Mouse (Mus musculus) small intestine, adult 2 months (tissue): Measurements from ENCODE around the gene 9930022D16Rik. TPM values are rescaled to one million over a fixed set of nuclear protein-coding genes. Genes with fewer than 3 reads are reported as not detected.

Experiments used
- H3K27ac ChIP-seq: fragments of 200-500 bp; 2 replicates; pipeline ENCODE4 v1.5.1; 2012; ENCODE audit warnings: low read depth, low read length, control low read depth, inconsistent platforms; ENCODE audit not compliant: insufficient read depth
- H3K27me3 ChIP-seq: fragments of 200-500 bp; 2 replicates; pipeline ENCODE4 v1.6.1; 2012; ENCODE audit warnings: mild to moderate bottlenecking, moderate library complexity, low read length, inconsistent platforms; ENCODE audit not compliant: control insufficient read depth, insufficient read depth
- H3K36me3 ChIP-seq: fragments of 200-500 bp; 2 replicates; pipeline ENCODE4 v1.6.1; 2012; ENCODE audit warnings: mild to moderate bottlenecking, low read length, control low read depth, inconsistent platforms; ENCODE audit not compliant: control insufficient read depth, insufficient read depth
- H3K4me1 ChIP-seq: fragments of 200-500 bp; 2 replicates; pipeline ENCODE4 v1.6.1; 2012; ENCODE audit warnings: low read length, inconsistent platforms, mixed read lengths; ENCODE audit not compliant: control insufficient read depth, insufficient read depth, insufficient read length
- H3K4me3 ChIP-seq: fragments of 200-500 bp; 2 replicates; pipeline ENCODE4 v1.5.1; 2012; ENCODE audit warnings: low read depth, mild to moderate bottlenecking, control low read depth, inconsistent platforms, low read length, moderate library complexity
- CTCF ChIP-seq: fragments of 200-500 bp; IDR thresholded peaks from 2 replicates; pipeline ENCODE4 v1.5.1; 2012; ENCODE audit warnings: low read depth, mild to moderate bottlenecking, control low read depth, inconsistent platforms, low read length, moderate library complexity, mixed read lengths; ENCODE audit not compliant: insufficient replicate concordance, insufficient read length; ENCODE audit errors: extremely low read depth
- POLR2A ChIP-seq: fragments of 200-500 bp; IDR thresholded peaks from 2 replicates; pipeline ENCODE4 v1.6.1; 2012; ENCODE audit warnings: low read depth, mild to moderate bottlenecking, control low read depth, inconsistent platforms, low read length, moderate library complexity
- WGBS: fragments of 180-500 bp; shearing (Covaris S2); methylation state at CpG from one replicate; pipeline ENCODE4 v1.1.7; 2018; 5-methylcytosine and 5-hydroxymethylcytosine counted together
- polyA plus RNA-seq: library from polyadenylated mRNA; depleted of rRNA; stranded (reverse); fragments of >200 nt; gene quantifications from 2 replicates; pipeline ENCODE4 v1.2.3, GENCODE M21; 2012

The 9930022D16Rik gene
- polyA plus RNA-seq, 1 experiment = not detected

DNA sequence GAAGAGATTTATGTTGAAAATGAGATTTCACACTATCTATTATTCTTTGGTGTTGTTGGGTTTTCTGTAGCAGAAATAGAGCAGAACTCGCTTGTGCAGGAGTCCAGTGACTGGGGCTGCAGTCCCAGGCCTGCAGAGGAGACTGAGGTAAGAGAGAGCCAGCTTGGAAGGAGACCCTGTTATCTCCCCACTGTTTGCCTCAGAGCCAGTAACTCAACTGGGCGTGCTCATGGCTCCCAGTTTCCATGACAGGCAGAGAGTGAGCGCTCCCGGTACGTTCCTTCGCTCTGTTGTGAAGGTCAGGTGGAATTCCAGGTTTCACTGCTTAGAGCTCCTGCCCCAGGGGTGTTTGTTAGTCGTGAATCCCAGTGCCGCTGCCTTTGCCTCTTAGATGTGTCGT is 21.1 kb upstream of the 9930022D16Rik start:
- no peak overlapping the region for H3K4me3 ChIP-seq
- H3K4me1 ChIP-seq = no peaks in the 10 kb centered on the region; the same call in 1 of the 2 replicates
- TF ChIP-seq CTCF (no peak), POLR2A (no peak)
- peaks cover 40% of the 10 kb centered on the region for H3K36me3 ChIP-seq
- H3K27me3 ChIP-seq = no peaks in the 10 kb centered on the region
- H3K27ac ChIP-seq = no peak overlapping the region
- 85% methylated on average over 9 of the region's 9 CpGs for WGBS

DNA sequence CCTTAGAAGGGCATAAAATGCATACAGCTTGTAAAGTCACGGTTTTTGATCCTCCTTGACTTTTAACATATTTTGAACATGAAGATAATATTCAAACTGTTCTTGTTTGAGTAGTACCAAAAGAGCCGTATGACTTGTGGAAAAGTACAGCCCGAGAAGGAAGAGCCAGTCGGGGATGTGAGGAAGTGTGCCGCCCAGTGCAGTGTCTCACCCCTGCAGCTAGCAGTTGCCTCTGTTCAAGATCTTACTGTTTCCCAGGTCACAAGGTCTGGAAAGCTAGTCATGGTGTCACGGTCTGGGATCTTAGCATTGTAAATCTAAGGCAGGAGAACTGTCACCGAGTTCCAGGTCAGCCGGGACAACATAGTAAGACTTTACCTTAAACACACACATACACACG is 19.0 kb upstream of the 9930022D16Rik start:
- no peak overlapping the region for H3K4me3 ChIP-seq
- H3K36me3 ChIP-seq = peaks cover 53% of the 10 kb centered on the region
- 89% methylated on average over 9 of the region's 9 CpGs for WGBS
- H3K27ac ChIP-seq = no peak overlapping the region
- TF ChIP-seq CTCF (no peak), POLR2A (no peak)
- H3K27me3 ChIP-seq = no peaks in the 10 kb centered on the region
- H3K4me1 ChIP-seq = no peaks in the 10 kb centered on the region; the same call in 1 of the 2 replicates

DNA sequence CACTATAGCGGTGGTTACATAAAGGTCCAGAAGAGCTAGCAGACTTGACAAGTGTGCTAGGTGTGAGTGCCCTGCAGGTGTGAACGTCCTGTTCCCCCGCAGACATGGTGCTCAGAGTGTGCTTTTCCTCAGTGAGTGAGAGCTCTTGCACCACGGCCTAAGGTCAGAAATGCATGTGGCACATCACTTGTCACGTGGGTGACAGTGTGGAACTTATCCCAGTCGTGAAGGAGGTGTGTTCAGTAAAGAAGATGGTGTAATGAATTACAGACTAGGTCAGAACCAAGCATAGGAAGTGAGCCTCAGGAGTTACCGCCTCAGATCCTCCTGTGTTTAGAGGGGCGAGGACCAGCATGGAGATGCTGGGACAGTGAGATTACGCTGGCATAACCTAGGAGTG is 18.4 kb upstream of the 9930022D16Rik start:
- H3K36me3 ChIP-seq = peaks cover 55% of the 10 kb centered on the region
- no peaks in the 10 kb centered on the region for H3K27me3 ChIP-seq
- H3K27ac ChIP-seq = no peak overlapping the region
- H3K4me3 ChIP-seq = no peak overlapping the region
- H3K4me1 ChIP-seq = no peaks in the 10 kb centered on the region; the same call in 1 of the 2 replicates
- TF ChIP-seq POLR2A (no peak), CTCF (no peak)
- WGBS = 88% methylated on average over 9 of the region's 9 CpGs

DNA sequence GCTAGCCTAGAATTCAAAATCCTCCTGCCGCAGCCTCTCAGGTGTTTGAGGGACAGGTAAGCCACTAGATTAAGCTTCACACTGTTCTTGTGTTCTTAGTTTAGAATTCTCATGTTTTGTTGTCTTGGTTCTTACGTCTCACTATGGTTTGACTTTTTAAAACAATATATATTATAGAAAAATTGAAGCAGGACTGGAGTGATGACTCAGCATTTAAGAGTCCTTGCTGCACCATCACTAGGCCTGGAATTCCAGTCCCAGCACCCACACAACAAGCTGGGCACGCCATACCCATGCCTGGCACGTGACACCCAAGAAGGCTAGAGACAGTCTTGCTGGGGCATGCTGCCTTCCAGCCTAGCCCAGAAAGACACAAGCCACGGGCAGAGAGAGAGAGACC is 7.3 kb upstream of the 9930022D16Rik start:
- WGBS = 90% methylated on average over 5 of the region's 5 CpGs
- Histone ChIP-seq H3K4me3 (no peak overlapping the region), H3K4me1 (no peaks in the 10 kb centered on the region), H3K36me3 (peaks cover 1% of the 10 kb centered on the region; the same call in 1 of the 2 replicates), H3K27ac (no peak overlapping the region), H3K27me3 (no peaks in the 10 kb centered on the region)
- TF ChIP-seq CTCF (no peak), POLR2A (no peak)

DNA sequence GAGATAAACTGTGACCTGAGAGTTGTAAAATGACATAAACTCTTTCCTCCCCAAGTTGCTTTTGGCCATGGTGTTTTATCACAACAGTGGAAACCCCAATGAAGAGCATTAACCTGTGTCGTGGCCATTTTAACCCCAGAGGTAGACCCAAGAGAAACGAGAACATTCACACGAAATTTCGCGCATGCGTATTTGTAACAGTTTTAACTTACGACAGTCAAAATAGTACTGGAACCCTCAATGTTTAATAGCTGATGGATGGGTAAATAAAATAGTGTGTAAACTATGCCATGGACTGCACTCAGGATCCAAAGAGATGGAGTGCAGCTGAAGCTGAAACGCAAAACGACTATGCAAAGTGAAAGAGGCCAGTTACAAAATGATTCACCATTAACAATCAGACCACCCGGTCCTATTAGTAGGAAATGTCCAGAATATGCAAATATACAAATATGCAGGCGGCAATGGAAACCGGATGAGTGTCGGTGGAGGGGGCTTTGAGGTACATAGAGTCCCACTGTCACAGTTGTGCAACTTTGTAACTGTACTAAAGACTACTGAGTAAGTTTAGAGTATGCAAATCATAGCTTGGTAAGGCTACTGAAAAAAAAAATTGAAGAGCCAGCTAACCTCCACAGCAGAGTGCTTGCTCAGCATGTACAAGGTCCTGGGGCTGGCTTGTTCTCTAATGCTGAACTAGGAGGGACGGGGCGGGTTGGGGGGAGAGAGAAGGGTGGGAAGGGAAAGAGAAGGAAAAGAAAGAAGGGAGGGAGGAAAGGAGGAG is 3.3 kb upstream of the 9930022D16Rik start:
- TF ChIP-seq POLR2A (no peak), CTCF (no peak)
- 80% methylated on average over 15 of the region's 15 CpGs for WGBS
- H3K4me3 ChIP-seq = no peak overlapping the region
- no peaks in the 10 kb centered on the region for H3K36me3 ChIP-seq
- no peak overlapping the region for H3K27ac ChIP-seq
- no peaks in the 10 kb centered on the region; the same call in 1 of the 2 replicates for H3K4me1 ChIP-seq
- no peaks in the 10 kb centered on the region for H3K27me3 ChIP-seq

DNA sequence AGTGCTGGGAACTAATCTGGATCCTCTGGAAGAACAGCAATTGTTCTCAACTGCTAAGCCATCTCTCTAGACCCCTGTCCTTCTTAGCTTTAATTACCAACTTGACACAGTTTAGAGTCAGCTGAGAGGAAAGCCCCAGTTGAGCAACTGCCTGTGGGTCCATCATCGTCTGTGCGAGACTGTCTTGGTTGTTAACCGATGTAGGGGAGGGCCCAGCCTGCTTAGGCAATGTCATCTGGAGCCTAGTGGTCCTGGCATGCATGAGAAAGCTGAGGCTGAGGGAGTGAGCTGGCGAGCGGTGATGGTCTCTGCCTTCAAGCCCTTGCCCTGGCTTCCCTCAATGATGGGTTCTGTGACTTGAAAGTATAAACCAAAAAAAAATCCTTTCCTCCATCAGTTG is 1.1 kb downstream of the 9930022D16Rik start:
- Histone ChIP-seq H3K4me3 (no peak overlapping the region), H3K36me3 (no peaks in the 10 kb centered on the region), H3K27me3 (no peaks in the 10 kb centered on the region), H3K4me1 (peaks cover 4% of the 10 kb centered on the region), H3K27ac (no peak overlapping the region)
- no peak for TF ChIP-seq CTCF
- no peak for TF ChIP-seq POLR2A
- 86% methylated on average over 5 of the region's 5 CpGs for WGBS

DNA sequence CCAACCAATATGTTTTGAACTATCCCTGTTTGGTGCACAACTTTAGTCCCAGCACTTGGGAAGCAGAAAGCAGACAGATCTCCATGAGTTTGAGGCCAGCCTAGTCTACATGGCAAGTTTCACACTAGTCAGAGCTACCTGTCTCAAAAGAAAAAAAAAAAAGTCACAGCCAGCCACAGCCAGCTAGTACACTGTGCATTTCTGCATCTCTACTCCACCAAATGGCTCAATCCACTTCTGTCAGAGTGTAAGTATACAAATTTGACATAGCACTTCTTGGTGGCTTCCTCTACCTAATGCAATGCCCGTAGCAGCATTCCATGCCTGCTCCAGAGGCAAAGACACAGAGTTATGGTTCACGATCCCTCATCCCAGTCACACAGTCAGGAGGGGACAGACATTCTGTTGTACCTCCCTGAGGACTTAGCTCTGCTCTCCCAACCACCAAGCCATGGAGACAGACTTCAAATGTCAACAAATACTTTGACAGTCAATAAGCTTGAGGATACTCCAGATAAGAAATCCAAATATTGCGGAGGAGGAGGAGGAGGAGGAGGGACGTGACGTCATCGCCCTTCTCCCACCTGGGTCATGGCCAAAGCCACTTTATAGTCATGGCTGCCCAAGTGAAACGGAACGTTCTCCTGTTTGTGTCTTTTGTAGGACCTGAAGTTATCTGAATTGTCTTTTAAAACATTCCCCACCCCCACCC is 3.1 kb downstream of the 9930022D16Rik start:
- WGBS = 29% methylated on average over 8 of the region's 8 CpGs
- peaks cover 4% of the 10 kb centered on the region for H3K4me1 ChIP-seq
- no peaks in the 10 kb centered on the region for H3K36me3 ChIP-seq
- no peak overlapping the region for H3K4me3 ChIP-seq
- H3K27ac ChIP-seq = no peak overlapping the region
- TF ChIP-seq CTCF = no peak
- TF ChIP-seq POLR2A = no peak
- H3K27me3 ChIP-seq = no peaks in the 10 kb centered on the region

DNA sequence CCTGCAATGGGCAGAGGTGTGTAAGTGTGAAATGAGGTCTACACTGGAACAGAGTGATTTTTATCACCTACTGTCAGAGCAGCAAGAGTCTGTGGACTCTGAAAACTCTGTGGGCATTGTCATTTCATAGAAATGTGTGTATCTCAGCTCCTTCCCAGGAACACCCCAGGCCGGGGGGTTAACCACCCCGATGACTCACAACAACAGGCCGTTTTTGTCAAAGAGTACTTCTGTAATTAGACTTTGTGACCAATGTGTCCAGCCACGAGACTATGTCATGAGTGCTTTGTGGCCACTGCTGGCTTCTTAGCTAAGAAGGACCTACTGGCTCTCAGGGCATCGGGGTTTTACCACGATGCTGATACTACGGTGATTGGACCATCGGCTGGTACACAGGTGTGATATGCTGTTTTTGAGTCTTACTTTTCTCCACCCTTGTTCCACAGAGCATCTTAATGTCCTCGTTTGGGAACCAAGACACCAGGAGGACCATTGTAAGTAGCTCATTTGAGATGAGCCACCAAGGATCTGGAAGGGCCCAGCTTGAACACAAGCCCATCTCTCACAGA is 3.8 kb downstream of the 9930022D16Rik start:
- peaks cover 4% of the 10 kb centered on the region for H3K4me1 ChIP-seq
- no peak overlapping the region for H3K4me3 ChIP-seq
- H3K27me3 ChIP-seq = no peaks in the 10 kb centered on the region
- TF ChIP-seq CTCF (no peak), POLR2A (no peak)
- 72% methylated on average over 9 of the region's 9 CpGs for WGBS
- H3K27ac ChIP-seq = no peak overlapping the region
- H3K36me3 ChIP-seq = no peaks in the 10 kb centered on the region
